Mouse (Mus musculus) liver, embryonic 14.5 days (tissue): ENCODE measurements around the gene Fam120a. TPM values are rescaled to one million over a fixed set of nuclear protein-coding genes. Genes with fewer than 3 reads are reported as not detected.

Source experiments
- ATAC-seq: fragments of 200-750 bp; cut with Nextera tagmentation; 2 replicates; pipeline ENCODE4 v1.8.0; 2017; ENCODE audit warnings: moderate number of reproducible peaks, mild to moderate bottlenecking, moderate library complexity; ENCODE audit not compliant: insufficient read depth
- DNase-seq, 3 experiments: peaks; one replicate each; pipeline ENCODE4 v3.0.0-alpha.2; 2012 to 2013; ENCODE audit warnings: low read depth in 3 of 3, low spot score in 3 of 3
- H3K27ac ChIP-seq: fragments of 300-500 bp; sonication (generic); 2 replicates; pipeline ENCODE4 v1.5.1; 2014; ENCODE audit warnings: moderate library complexity, mild to moderate bottlenecking, control low read depth, inconsistent platforms
- H3K27me3 ChIP-seq: fragments of 300-500 bp; sonication (generic); 2 replicates; pipeline ENCODE4 v1.6.1; 2014; ENCODE audit warnings: mild to moderate bottlenecking, low read length, moderate library complexity; ENCODE audit not compliant: control insufficient read depth, insufficient read depth
- H3K36me3 ChIP-seq: fragments of 300-500 bp; sonication (generic); replicated peaks from 2 replicates; pipeline ENCODE4 v1.6.1; 2014; ENCODE audit warnings: low read depth; ENCODE audit not compliant: control insufficient read depth, insufficient read depth
- H3K4me1 ChIP-seq, 2 experiments: fragments of 200-500 bp in 1 of 2; fragments of 300-500 bp in 1 of 2; sonication (generic) in 1 of 2; replicated peaks; 2 replicates each; pipeline ENCODE4 v1.6.1; 2012 to 2014; ENCODE audit warnings: antibody characterized with exemption in 1 of 2, inconsistent platforms in 1 of 2, low read length in 1 of 2; ENCODE audit not compliant: control insufficient read depth in 2 of 2, insufficient read depth in 2 of 2
- H3K4me2 ChIP-seq: fragments of 300-500 bp; sonication (generic); 2 replicates; pipeline ENCODE4 v1.6.1; 2014; ENCODE audit warnings: low read depth, mild to moderate bottlenecking, control low read depth, moderate library complexity
- H3K4me3 ChIP-seq, 2 experiments: fragments of 200-500 bp in 1 of 2; fragments of 300-500 bp in 1 of 2; sonication (generic) in 1 of 2; 2 replicates each; pipeline ENCODE4 v1.5.1; 2012 to 2014; ENCODE audit warnings: low read depth in 2 of 2, low read length in 2 of 2, mild to moderate bottlenecking in 2 of 2, control low read depth in 1 of 2, inconsistent platforms in 1 of 2, moderate library complexity in 1 of 2; ENCODE audit not compliant: insufficient read depth in 1 of 2
- H3K9ac ChIP-seq: fragments of 300-500 bp; sonication (generic); replicated peaks from 2 replicates; pipeline ENCODE4 v1.6.1; 2014; ENCODE audit warnings: mild to moderate bottlenecking, control low read depth, moderate library complexity
- H3K9me3 ChIP-seq: fragments of 300-500 bp; sonication (generic); 2 replicates; pipeline ENCODE4 v1.6.1; 2016; ENCODE audit warnings: low read length, mixed read lengths; ENCODE audit not compliant: control insufficient read depth
- CTCF ChIP-seq: IDR thresholded peaks from 2 replicates; pipeline ENCODE4 v1.5.1; 2016; ENCODE audit warnings: antibody characterized with exemption, low read depth, control low read depth
- EP300 ChIP-seq: IDR thresholded peaks from 2 replicates; pipeline ENCODE4 v1.6.1; 2016; ENCODE audit warnings: antibody characterized with exemption, low read depth
- WGBS: fragments of 180-500 bp; shearing (Covaris S2); extraction: QIAGEN DNeasy Blood & Tissue Kit; methylation state at CpG from one replicate; pipeline ENCODE4 v1.1.7; 2014; ENCODE audit not compliant: insufficient replicate concordance; 5-methylcytosine and 5-hydroxymethylcytosine counted together
- polyA plus RNA-seq, 2 experiments: library from polyadenylated mRNA; depleted of rRNA in 1 of 2; stranded (reverse) in 1 of 2; unstranded in 1 of 2; fragments of >200 nt; fragmentation: Nextera tagmentation in 1 of 2; extraction: Ambion mirVana in 1 of 2; gene quantifications; 2 replicates each; pipeline versions ENCODE4 v1.2.1 to v1.2.3; 2012 to 2014

Gene Fam120a
- polyA plus RNA-seq, 2 experiments, result 19.1 to 37.4 TPM

DNA sequence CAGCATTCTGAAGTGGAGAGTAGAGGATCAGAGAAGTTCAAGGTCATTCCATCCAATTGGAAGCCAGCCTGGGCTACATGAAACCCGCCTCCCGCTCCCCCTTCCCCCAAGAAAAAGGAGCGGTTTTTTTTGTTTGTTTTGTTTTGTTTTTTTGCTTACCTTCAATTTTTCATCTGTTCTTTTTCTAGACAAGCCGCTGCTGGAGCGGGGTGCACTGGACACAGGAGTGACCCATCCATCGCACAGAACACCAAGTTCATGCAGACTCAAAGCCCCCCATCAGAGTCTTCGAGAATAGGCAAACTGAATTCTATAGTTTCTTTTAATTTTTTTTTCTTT lies 902 bp upstream of the Fam120a start:
- Histone ChIP-seq H3K36me3 (peaks cover 3% of the 10 kb centered on the region; the same call in 1 of the 2 replicates), H3K4me2 (peak overlapping the region; percentile 76), H3K4me1 (peaks cover 34 to 35% of the 10 kb centered on the region in 2 experiments), H3K27me3 (no peaks in the 10 kb centered on the region), H3K9ac (peak overlapping the region; percentile 87), H3K27ac (peak overlapping the region; percentile 61), H3K9me3 (no peaks in the 10 kb centered on the region), H3K4me3 (peak overlapping the region; percentile 94 to 96)
- TF ChIP-seq CTCF (no peak), EP300 (no peak)
- no peak for ATAC-seq
- WGBS, result 11% methylated on average over 7 of the region's 7 CpGs
- no peak for DNase-seq

DNA sequence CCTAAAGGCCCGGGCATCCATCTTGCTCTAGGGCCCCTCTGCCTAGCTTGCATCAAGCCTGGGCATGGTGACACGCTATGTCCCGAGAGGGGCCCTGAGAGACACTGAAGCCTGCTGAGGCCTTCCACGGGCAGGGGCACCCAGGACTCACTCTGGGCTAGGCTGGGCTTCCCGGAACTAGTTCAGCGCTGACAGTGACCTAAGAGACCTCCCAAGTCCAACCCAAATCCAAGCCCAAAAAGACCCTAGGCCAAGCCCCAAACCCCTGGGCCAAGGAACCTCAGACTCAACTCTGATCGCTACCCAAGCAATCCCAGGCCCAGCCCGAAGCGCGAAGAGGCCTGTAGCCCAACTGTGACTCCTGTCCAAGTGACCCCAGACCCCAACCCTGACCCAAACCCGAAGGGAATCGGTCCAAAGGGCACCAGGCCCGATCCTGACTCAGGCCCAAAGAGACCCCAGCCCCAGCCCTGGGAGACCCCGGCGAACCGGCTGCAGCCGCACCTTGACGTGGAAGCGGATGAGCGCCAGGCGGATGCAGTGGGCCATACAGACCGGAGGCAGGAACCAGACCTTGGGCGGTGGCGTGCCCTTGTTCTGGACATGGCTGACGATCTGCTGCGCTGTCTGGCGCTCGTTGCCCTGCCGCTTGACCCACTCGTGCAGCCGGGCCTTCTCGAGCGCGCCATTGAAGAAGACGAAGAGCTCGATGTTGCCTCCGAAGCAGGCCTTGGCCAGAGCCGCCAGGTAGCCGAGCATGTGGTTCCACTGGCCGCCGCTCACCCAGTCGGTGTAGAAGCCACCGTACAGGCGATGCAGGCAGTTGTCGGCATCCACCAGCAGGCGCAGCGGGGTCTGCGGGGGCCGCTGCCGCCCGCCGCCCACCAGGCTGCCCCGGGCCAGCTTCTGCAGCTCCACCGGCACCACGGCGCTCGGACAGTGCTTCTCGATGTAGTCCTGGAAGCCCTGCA lies 681 bp downstream of the Fam120a start:
- Histone ChIP-seq H3K27me3 (no peaks in the 10 kb centered on the region), H3K36me3 (peaks cover 3% of the 10 kb centered on the region; the same call in 1 of the 2 replicates), H3K4me2 (peak overlapping the region; percentile 92), H3K4me3 (peak overlapping the region; percentile 83 to 94), H3K27ac (peak overlapping the region; percentile 76), H3K4me1 (peaks cover 46 to 47% of the 10 kb centered on the region in 2 experiments), H3K9me3 (no peaks in the 10 kb centered on the region), H3K9ac (peak overlapping the region; percentile 87)
- DNase-seq (peak in 2 of 3 experiments; percentile 22 to 37), ATAC-seq (no peak)
- WGBS, result under 1% methylated on average over 57 of the region's 58 CpGs
- peak; percentile 14; the same call in 1 of the 2 replicates for TF ChIP-seq CTCF
- no peak for TF ChIP-seq EP300

DNA sequence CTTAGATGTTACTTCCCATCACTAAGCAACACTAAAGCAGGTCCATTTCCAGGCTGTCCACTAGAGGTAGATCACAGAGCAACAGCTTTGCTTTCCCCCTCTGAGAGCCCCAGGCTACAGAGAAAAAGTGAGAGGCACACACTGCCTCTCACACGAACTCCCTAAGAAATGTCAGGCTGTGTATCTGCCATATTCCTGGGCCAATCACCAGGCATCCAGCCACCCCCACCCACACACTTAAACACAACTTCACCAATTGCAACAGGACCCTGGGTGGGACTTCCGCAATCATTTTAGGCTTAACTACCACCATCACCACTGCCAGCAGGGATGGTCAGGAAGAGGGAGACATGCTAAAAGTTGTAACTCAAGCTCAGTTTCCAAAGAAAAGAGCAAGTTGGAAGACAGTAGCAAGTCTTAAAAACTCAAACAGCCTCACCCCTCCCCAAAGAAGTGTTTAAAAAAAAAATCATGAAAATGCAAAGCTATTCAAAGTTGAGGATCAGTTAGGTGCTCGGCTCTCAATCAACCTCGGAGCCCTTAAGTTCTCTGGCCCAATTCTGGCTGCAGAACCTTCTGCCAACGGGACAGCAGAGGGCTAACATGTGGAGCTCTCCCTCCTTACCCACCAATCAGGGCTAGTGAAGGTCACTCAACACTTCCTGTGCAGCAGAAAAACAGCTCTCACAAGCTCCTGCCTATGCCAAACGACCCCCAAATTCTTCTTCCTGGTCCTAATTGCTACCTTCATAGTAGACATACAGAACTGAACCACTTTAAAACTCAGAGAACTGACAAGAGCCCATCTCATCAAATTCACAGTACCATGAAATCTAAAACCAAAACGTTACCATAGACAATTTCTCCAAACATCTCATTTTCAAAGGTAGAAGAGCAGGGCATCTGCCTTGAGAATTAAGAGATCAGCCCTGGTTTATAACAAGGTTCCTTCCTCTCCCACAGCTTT lies 2.0 kb downstream of the Fam120a start:
- peak; percentile 9 for ATAC-seq
- 6% methylated on average over 7 of the region's 7 CpGs for WGBS
- H3K4me1 ChIP-seq, result peaks cover 45 to 47% of the 10 kb centered on the region in 2 experiments

DNA sequence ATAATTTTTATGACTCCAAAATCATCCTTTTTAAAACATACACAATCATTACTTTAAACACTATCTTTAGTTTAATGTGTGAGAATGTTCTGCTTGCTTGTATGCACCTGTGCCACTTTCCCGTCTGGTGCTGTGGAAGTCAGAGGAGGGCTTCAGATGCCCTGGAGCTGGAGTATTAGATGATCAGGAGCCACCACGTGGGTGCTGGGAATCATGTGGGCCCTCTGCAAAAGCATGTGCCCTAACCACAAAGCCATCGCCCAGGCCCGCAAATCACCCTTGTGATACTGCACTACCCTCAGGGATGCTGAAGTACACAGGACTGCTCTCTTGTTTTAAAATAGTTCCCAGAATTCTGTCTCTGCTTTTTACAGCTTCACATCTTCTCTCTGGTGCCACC lies 3.0 kb downstream of the Fam120a start:
- H3K27me3 ChIP-seq, result no peaks in the 10 kb centered on the region
- peaks cover 3% of the 10 kb centered on the region for H3K36me3 ChIP-seq
- peak overlapping the region; percentile 76 for H3K27ac ChIP-seq
- 27% methylated on average over 4 of the region's 4 CpGs for WGBS
- peak overlapping the region; percentile 87 for H3K9ac ChIP-seq
- H3K4me3 ChIP-seq, result peak overlapping the region; percentile 83 to 94
- H3K4me2 ChIP-seq, result peak overlapping the region; percentile 92
- H3K9me3 ChIP-seq, result no peaks in the 10 kb centered on the region
- TF ChIP-seq EP300 (no peak), CTCF (no peak)
- no peak for DNase-seq
- H3K4me1 ChIP-seq, result peaks cover 42 to 43% of the 10 kb centered on the region in 2 experiments
- no peak for ATAC-seq

More for the DNA sequence above, 2.0 kb downstream of the Fam120a start:
- peak overlapping the region; percentile 92 for H3K4me2 ChIP-seq
- peak; percentile 71 to 76 (median 73) for DNase-seq
- no peaks in the 10 kb centered on the region for H3K27me3 ChIP-seq
- peak overlapping the region; percentile 83 to 94 for H3K4me3 ChIP-seq
- peak overlapping the region; percentile 76 for H3K27ac ChIP-seq
- no peaks in the 10 kb centered on the region for H3K9me3 ChIP-seq
- peak overlapping the region; percentile 87 for H3K9ac ChIP-seq
- H3K36me3 ChIP-seq, result peaks cover 3% of the 10 kb centered on the region
- TF ChIP-seq CTCF (0 out of 2 replicates have a peak, but pooled peaks have one; percentile 2), EP300 (no peak)
